Mouse (Mus musculus): ENCODE data around the gene Fam13c. TPM values are rescaled to one million over a fixed set of nuclear protein-coding genes. Genes with fewer than 3 reads are reported as not detected.
A peak's percentile ranks its signal among the peaks of the same experiment; 100 is the strongest.

The Fam13c gene
- polyA plus RNA-seq, 1 experiment: 22.4 TPM

- Histone ChIP-seq H3K9me3 (replicated peaks; ENCODE audit: control insufficient read depth, insufficient read depth, low read length, poor library complexity, severe bottlenecking) (no peaks in the 10 kb centered on the region), H3K4me1 (ENCODE audit: control insufficient read depth, insufficient read depth, low read length) (no peaks in the 10 kb centered on the region), H3K27me3 (ENCODE audit: control insufficient read depth, insufficient read depth, low read length, poor library complexity, severe bottlenecking) (no peaks in the 10 kb centered on the region), H3K9ac (ENCODE audit: low read depth, poor library complexity, severe bottlenecking) (no peak overlapping the region), H3K4me3 (ENCODE audit: low read depth, low read length) (no peak overlapping the region), H3K27ac (ENCODE audit: insufficient read depth, low read length) (no peak overlapping the region), H3K36me3 (ENCODE audit: control insufficient read depth, insufficient read depth, low read length, poor library complexity, severe bottlenecking) (no peaks in the 10 kb centered on the region; the same call in 1 of the 2 replicates)
- TF ChIP-seq CTCF (IDR thresholded peaks at IDR 0.05; ENCODE audit: low read depth, low read length) (no peak), POLR2A (IDR thresholded peaks at IDR 0.05; ENCODE audit: insufficient read depth, low read length) (no peak), EP300 (IDR thresholded peaks at IDR 0.05; ENCODE audit: insufficient read depth, low read depth, low read length) (no peak)
Measured at GRCm38 (mm10) chr10:70540456-70541195, 100.3 kb downstream of the Fam13c start.

GRCm38 (mm10) chr10:70542857-70543256, 102.6 kb downstream of the Fam13c start:
- no peaks in the 10 kb centered on the region for H3K9me3 ChIP-seq (replicated peaks; ENCODE audit: control insufficient read depth, insufficient read depth, low read length, poor library complexity, severe bottlenecking)
- H3K36me3 ChIP-seq (ENCODE audit: control insufficient read depth, insufficient read depth, low read length, poor library complexity, severe bottlenecking): no peaks in the 10 kb centered on the region; the same call in 1 of the 2 replicates
- H3K9ac ChIP-seq (ENCODE audit: low read depth, poor library complexity, severe bottlenecking): no peak overlapping the region
- H3K27me3 ChIP-seq (ENCODE audit: control insufficient read depth, insufficient read depth, low read length, poor library complexity, severe bottlenecking): no peaks in the 10 kb centered on the region
- H3K27ac ChIP-seq (ENCODE audit: insufficient read depth, low read length): no peak overlapping the region
- TF ChIP-seq CTCF (IDR thresholded peaks at IDR 0.05; ENCODE audit: low read depth, low read length): no peak
- H3K4me3 ChIP-seq (ENCODE audit: low read depth, low read length): no peak overlapping the region
- no peaks in the 10 kb centered on the region for H3K4me1 ChIP-seq (ENCODE audit: control insufficient read depth, insufficient read depth, low read length)

GRCm38 (mm10) chr10:70552531-70552930, 112.2 kb downstream of the Fam13c start:
- TF ChIP-seq POLR2A (IDR thresholded peaks at IDR 0.05; ENCODE audit: insufficient read depth, low read length) (no peak), EP300 (IDR thresholded peaks at IDR 0.05; ENCODE audit: insufficient read depth, low read depth, low read length) (no peak), CTCF (IDR thresholded peaks at IDR 0.05; ENCODE audit: low read depth, low read length) (no peak)

GRCm38 (mm10) chr10:70563636-70564035, 123.4 kb downstream of the Fam13c start:
- H3K4me3 ChIP-seq (ENCODE audit: low read depth, low read length): no peak overlapping the region
- no peak for TF ChIP-seq EP300 (IDR thresholded peaks at IDR 0.05; ENCODE audit: insufficient read depth, low read depth, low read length)
- no peak for TF ChIP-seq POLR2A (IDR thresholded peaks at IDR 0.05; ENCODE audit: insufficient read depth, low read length)
- TF ChIP-seq CTCF (IDR thresholded peaks at IDR 0.05; ENCODE audit: low read depth, low read length): peak; percentile 62

More at GRCm38 (mm10) chr10:70552531-70552930, 112.2 kb downstream of the Fam13c start:
- Histone ChIP-seq H3K27ac (ENCODE audit: insufficient read depth, low read length) (no peak overlapping the region), H3K9ac (ENCODE audit: low read depth, poor library complexity, severe bottlenecking) (no peak overlapping the region), H3K36me3 (ENCODE audit: control insufficient read depth, insufficient read depth, low read length, poor library complexity, severe bottlenecking) (peaks cover 9% of the 10 kb centered on the region), H3K4me1 (ENCODE audit: control insufficient read depth, insufficient read depth, low read length) (no peaks in the 10 kb centered on the region), H3K9me3 (replicated peaks; ENCODE audit: control insufficient read depth, insufficient read depth, low read length, poor library complexity, severe bottlenecking) (no peaks in the 10 kb centered on the region), H3K27me3 (ENCODE audit: control insufficient read depth, insufficient read depth, low read length, poor library complexity, severe bottlenecking) (no peaks in the 10 kb centered on the region), H3K4me3 (ENCODE audit: low read depth, low read length) (no peak overlapping the region)

GRCm38 (mm10) chr10:70581556-70582211, 141.4 kb downstream of the Fam13c start:
- TF ChIP-seq CTCF (IDR thresholded peaks at IDR 0.05; ENCODE audit: low read depth, low read length) (no peak), POLR2A (IDR thresholded peaks at IDR 0.05; ENCODE audit: insufficient read depth, low read length) (no peak), EP300 (IDR thresholded peaks at IDR 0.05; ENCODE audit: insufficient read depth, low read depth, low read length) (no peak)
- H3K27me3 ChIP-seq (ENCODE audit: control insufficient read depth, insufficient read depth, low read length, poor library complexity, severe bottlenecking): no peaks in the 10 kb centered on the region
- no peaks in the 10 kb centered on the region for H3K36me3 ChIP-seq (ENCODE audit: control insufficient read depth, insufficient read depth, low read length, poor library complexity, severe bottlenecking)
- H3K9me3 ChIP-seq (replicated peaks; ENCODE audit: control insufficient read depth, insufficient read depth, low read length, poor library complexity, severe bottlenecking): no peaks in the 10 kb centered on the region
- no peak overlapping the region for H3K9ac ChIP-seq (ENCODE audit: low read depth, poor library complexity, severe bottlenecking)
- H3K4me3 ChIP-seq (ENCODE audit: low read depth, low read length): no peak overlapping the region
- H3K27ac ChIP-seq (ENCODE audit: insufficient read depth, low read length): no peak overlapping the region
- no peaks in the 10 kb centered on the region for H3K4me1 ChIP-seq (ENCODE audit: control insufficient read depth, insufficient read depth, low read length)

More at GRCm38 (mm10) chr10:70563636-70564035, 123.4 kb downstream of the Fam13c start:
- Histone ChIP-seq H3K27me3 (ENCODE audit: control insufficient read depth, insufficient read depth, low read length, poor library complexity, severe bottlenecking) (no peaks in the 10 kb centered on the region), H3K9ac (ENCODE audit: low read depth, poor library complexity, severe bottlenecking) (no peak overlapping the region), H3K36me3 (ENCODE audit: control insufficient read depth, insufficient read depth, low read length, poor library complexity, severe bottlenecking) (peaks cover 4% of the 10 kb centered on the region), H3K4me1 (ENCODE audit: control insufficient read depth, insufficient read depth, low read length) (no peaks in the 10 kb centered on the region), H3K9me3 (replicated peaks; ENCODE audit: control insufficient read depth, insufficient read depth, low read length, poor library complexity, severe bottlenecking) (no peaks in the 10 kb centered on the region), H3K27ac (ENCODE audit: insufficient read depth, low read length) (no peak overlapping the region)

- Histone ChIP-seq H3K27me3 (ENCODE audit: control insufficient read depth, insufficient read depth, low read length, poor library complexity, severe bottlenecking) (no peaks in the 10 kb centered on the region), H3K9me3 (replicated peaks; ENCODE audit: control insufficient read depth, insufficient read depth, low read length, poor library complexity, severe bottlenecking) (no peaks in the 10 kb centered on the region), H3K4me3 (ENCODE audit: low read depth, low read length) (no peak overlapping the region), H3K27ac (ENCODE audit: insufficient read depth, low read length) (no peak overlapping the region), H3K36me3 (ENCODE audit: control insufficient read depth, insufficient read depth, low read length, poor library complexity, severe bottlenecking) (no peaks in the 10 kb centered on the region), H3K9ac (ENCODE audit: low read depth, poor library complexity, severe bottlenecking) (no peak overlapping the region), H3K4me1 (ENCODE audit: control insufficient read depth, insufficient read depth, low read length) (no peaks in the 10 kb centered on the region)
- TF ChIP-seq CTCF (IDR thresholded peaks at IDR 0.05; ENCODE audit: low read depth, low read length): no peak
- no peak for TF ChIP-seq POLR2A (IDR thresholded peaks at IDR 0.05; ENCODE audit: insufficient read depth, low read length)
- TF ChIP-seq EP300 (IDR thresholded peaks at IDR 0.05; ENCODE audit: insufficient read depth, low read depth, low read length): no peak
Measured at GRCm38 (mm10) chr10:70584171-70584570, 143.9 kb downstream of the Fam13c start.

Data from ES-Bruce4 (cell line).